Mouse (Mus musculus) ES-Bruce4 (cell line): ENCODE measurements around the gene Dok4.

Experiments used
- CTCF ChIP-seq: IDR thresholded peaks from one replicate; pipeline ENCODE4 v1.8.1; 2011; ENCODE audit warnings: low read depth, low read length
- EP300 ChIP-seq: IDR thresholded peaks from 2 replicates; pipeline ENCODE4 v1.6.1; 2011; ENCODE audit warnings: low read depth, low read length; ENCODE audit not compliant: insufficient read depth
- POLR2A ChIP-seq: IDR thresholded peaks from one replicate; pipeline ENCODE4 v1.8.1; 2011; ENCODE audit warnings: low read length; ENCODE audit not compliant: insufficient read depth

DNA sequence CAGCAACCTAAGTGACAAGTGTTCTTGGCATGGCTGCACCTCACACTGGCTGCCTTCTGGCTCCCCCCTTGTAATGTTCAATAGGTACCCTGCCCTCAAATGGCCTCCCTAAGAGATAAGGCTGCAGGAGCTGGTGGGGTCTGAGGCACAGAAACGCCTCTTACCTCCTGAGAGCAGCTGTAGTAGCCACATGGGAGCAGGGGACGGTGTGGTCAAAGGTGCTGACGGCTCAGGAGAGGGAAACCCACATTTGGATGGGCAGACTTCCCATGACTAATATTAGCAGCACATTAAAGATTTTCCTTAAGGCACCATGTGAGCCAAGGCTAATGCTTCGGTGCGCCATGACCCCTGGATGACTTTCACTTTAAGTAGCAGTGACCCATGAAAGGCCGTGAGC lies 24.5 kb upstream of the Dok4 start:
- TF ChIP-seq EP300 (no peak), CTCF (no peak), POLR2A (no peak)
